Mouse (Mus musculus) midbrain, embryonic 16.5 days (tissue): ENCODE results near the gene Prr5l. TPM values are rescaled to one million over a fixed set of nuclear protein-coding genes. Genes with fewer than 3 reads are reported as not detected.

Experiments
- ATAC-seq: fragments of 200-750 bp; cut with Nextera tagmentation; 2 replicates; pipeline ENCODE4 v1.8.0; 2017; ENCODE audit warnings: moderate TSS enrichment
- H3K27ac ChIP-seq: fragments of 300-500 bp; sonication (generic); 2 replicates; pipeline ENCODE4 v1.5.1; 2014; ENCODE audit warnings: mild to moderate bottlenecking, low read length, mixed read lengths
- H3K27me3 ChIP-seq: fragments of 300-500 bp; sonication (generic); 2 replicates; pipeline ENCODE4 v1.6.1; 2014; ENCODE audit warnings: low read depth, low read length, mixed read lengths; ENCODE audit not compliant: control insufficient read depth, insufficient read depth
- H3K36me3 ChIP-seq: fragments of 300-500 bp; sonication (generic); 2 replicates; pipeline ENCODE4 v1.6.1; 2014; ENCODE audit warnings: mild to moderate bottlenecking, low read length, moderate library complexity, mixed read lengths; ENCODE audit not compliant: control insufficient read depth, insufficient read depth
- H3K4me1 ChIP-seq: fragments of 300-500 bp; sonication (generic); 2 replicates; pipeline ENCODE4 v1.6.1; 2014; ENCODE audit warnings: mild to moderate bottlenecking, low read length, mixed read lengths; ENCODE audit not compliant: control insufficient read depth, insufficient read depth
- H3K4me2 ChIP-seq: fragments of 300-500 bp; sonication (generic); 2 replicates; pipeline ENCODE4 v1.6.1; 2014; ENCODE audit warnings: mild to moderate bottlenecking, low read length, mixed read lengths
- H3K4me3 ChIP-seq: fragments of 300-500 bp; sonication (generic); 2 replicates; pipeline ENCODE4 v1.5.1; 2014; ENCODE audit warnings: low read depth, mild to moderate bottlenecking, low read length, moderate library complexity, mixed read lengths
- H3K9ac ChIP-seq: fragments of 300-500 bp; sonication (generic); 2 replicates; pipeline ENCODE4 v1.6.1; 2014; ENCODE audit warnings: low read depth, low read length, mixed read lengths
- H3K9me3 ChIP-seq: fragments of 300-500 bp; sonication (generic); replicated peaks from 2 replicates; pipeline ENCODE4 v1.6.1; 2014; ENCODE audit warnings: mild to moderate bottlenecking, low read length, mixed read lengths; ENCODE audit not compliant: control insufficient read depth, poor library complexity, severe bottlenecking
- WGBS: fragments of 180-500 bp; shearing (Covaris S2); extraction: QIAGEN DNeasy Blood & Tissue Kit; methylation state at CpG from one replicate; pipeline ENCODE4 v1.1.7; 2014; 5-methylcytosine and 5-hydroxymethylcytosine counted together
- polyA plus RNA-seq: library from polyadenylated mRNA; unstranded; fragments of >200 nt; fragmentation: Nextera tagmentation; extraction: Ambion mirVana; gene quantifications from 2 replicates; pipeline ENCODE4 v1.2.1, GENCODE M21; 2015

Gene Prr5l
- polyA plus RNA-seq, 1 experiment from 2014 or later = 4.7 TPM

- no peaks in the 10 kb centered on the region for H3K27me3 ChIP-seq
- no peaks in the 10 kb centered on the region for H3K4me1 ChIP-seq
- H3K4me3 ChIP-seq = no peak overlapping the region
- H3K9ac ChIP-seq = no peak overlapping the region
- no peaks in the 10 kb centered on the region for H3K9me3 ChIP-seq
- 79% methylated on average over 7 of the region's 7 CpGs for WGBS
- H3K27ac ChIP-seq = no peak overlapping the region
- H3K36me3 ChIP-seq = no peaks in the 10 kb centered on the region
- ATAC-seq = no peak
- H3K4me2 ChIP-seq = no peak overlapping the region
Observed at GRCm38 (mm10) chr2:101818986-101819764, 63.7 kb downstream of the Prr5l start.

GRCm38 (mm10) chr2:101816646-101817308 is 66.0 kb downstream of the Prr5l start:
- Histone ChIP-seq H3K4me2 (no peak overlapping the region), H3K36me3 (no peaks in the 10 kb centered on the region), H3K27me3 (no peaks in the 10 kb centered on the region), H3K4me1 (no peaks in the 10 kb centered on the region), H3K9me3 (no peaks in the 10 kb centered on the region), H3K27ac (no peak overlapping the region), H3K9ac (no peak overlapping the region), H3K4me3 (no peak overlapping the region)
- 86% methylated on average over 3 of the region's 3 CpGs for WGBS
- no peak for ATAC-seq

- no peaks in the 10 kb centered on the region for H3K4me1 ChIP-seq
- no peak overlapping the region for H3K4me2 ChIP-seq
- no peak for ATAC-seq
- no peak overlapping the region for H3K9ac ChIP-seq
- H3K27ac ChIP-seq = no peak overlapping the region
- H3K9me3 ChIP-seq = no peaks in the 10 kb centered on the region
- WGBS = 47% methylated on average over 5 of the region's 5 CpGs
- no peaks in the 10 kb centered on the region for H3K27me3 ChIP-seq
- H3K36me3 ChIP-seq = no peaks in the 10 kb centered on the region
- no peak overlapping the region for H3K4me3 ChIP-seq
Observed at GRCm38 (mm10) chr2:101815250-101815934, 67.4 kb downstream of the Prr5l start.

GRCm38 (mm10) chr2:101814272-101814625 is 68.6 kb downstream of the Prr5l start:
- Histone ChIP-seq H3K27me3 (no peaks in the 10 kb centered on the region), H3K4me3 (no peak overlapping the region), H3K27ac (no peak overlapping the region), H3K9ac (no peak overlapping the region), H3K36me3 (no peaks in the 10 kb centered on the region), H3K9me3 (no peaks in the 10 kb centered on the region), H3K4me1 (no peaks in the 10 kb centered on the region), H3K4me2 (no peak overlapping the region)
- no peak for ATAC-seq
- WGBS = 85% methylated on average over 5 of the region's 5 CpGs

- H3K9me3 ChIP-seq = no peaks in the 10 kb centered on the region
- no peak overlapping the region for H3K9ac ChIP-seq
- WGBS = 78% methylated on average over 6 of the region's 6 CpGs
- no peaks in the 10 kb centered on the region for H3K27me3 ChIP-seq
- ATAC-seq = no peak
- no peak overlapping the region for H3K27ac ChIP-seq
- no peaks in the 10 kb centered on the region for H3K4me1 ChIP-seq
- no peaks in the 10 kb centered on the region for H3K36me3 ChIP-seq
- no peak overlapping the region for H3K4me3 ChIP-seq
- no peak overlapping the region for H3K4me2 ChIP-seq
Observed at GRCm38 (mm10) chr2:101813581-101814271, 69.1 kb downstream of the Prr5l start.

- Histone ChIP-seq H3K9me3 (no peaks in the 10 kb centered on the region), H3K4me2 (no peak overlapping the region), H3K27me3 (no peaks in the 10 kb centered on the region), H3K4me3 (no peak overlapping the region), H3K36me3 (no peaks in the 10 kb centered on the region), H3K27ac (no peak overlapping the region), H3K9ac (no peak overlapping the region), H3K4me1 (no peaks in the 10 kb centered on the region)
- ATAC-seq = no peak
- 86% methylated on average over 3 of the region's 3 CpGs for WGBS
Observed at GRCm38 (mm10) chr2:101811925-101812324, 70.9 kb downstream of the Prr5l start.

- no peaks in the 10 kb centered on the region for H3K27me3 ChIP-seq
- H3K4me1 ChIP-seq = no peaks in the 10 kb centered on the region
- no peaks in the 10 kb centered on the region for H3K36me3 ChIP-seq
- no peak overlapping the region for H3K4me3 ChIP-seq
- no peak overlapping the region for H3K27ac ChIP-seq
- ATAC-seq = no peak
- H3K9me3 ChIP-seq = no peaks in the 10 kb centered on the region
- H3K9ac ChIP-seq = no peak overlapping the region
- H3K4me2 ChIP-seq = no peak overlapping the region
- WGBS = 75% methylated on average over 8 of the region's 8 CpGs
Observed at GRCm38 (mm10) chr2:101810774-101811173, 72.1 kb downstream of the Prr5l start.

GRCm38 (mm10) chr2:101809640-101810305 is 73.1 kb downstream of the Prr5l start:
- no peak for ATAC-seq
- Histone ChIP-seq H3K36me3 (no peaks in the 10 kb centered on the region), H3K4me3 (no peak overlapping the region), H3K27ac (no peak overlapping the region), H3K9ac (no peak overlapping the region), H3K27me3 (no peaks in the 10 kb centered on the region), H3K9me3 (no peaks in the 10 kb centered on the region), H3K4me1 (no peaks in the 10 kb centered on the region), H3K4me2 (no peak overlapping the region)
- WGBS = 91% methylated on average over 6 of the region's 6 CpGs
